Mouse (Mus musculus) stomach, postnatal 0 days (tissue): ENCODE data around the gene Fsd1.

Source experiments
- CTCF ChIP-seq: IDR thresholded peaks from 2 replicates; pipeline ENCODE4 v1.5.1; 2016; ENCODE audit warnings: antibody characterized with exemption, low read depth, mild to moderate bottlenecking, moderate library complexity
- EP300 ChIP-seq: optimal IDR thresholded peaks from 2 replicates; pipeline ENCODE3; 2016; ENCODE audit warnings: antibody characterized with exemption

DNA sequence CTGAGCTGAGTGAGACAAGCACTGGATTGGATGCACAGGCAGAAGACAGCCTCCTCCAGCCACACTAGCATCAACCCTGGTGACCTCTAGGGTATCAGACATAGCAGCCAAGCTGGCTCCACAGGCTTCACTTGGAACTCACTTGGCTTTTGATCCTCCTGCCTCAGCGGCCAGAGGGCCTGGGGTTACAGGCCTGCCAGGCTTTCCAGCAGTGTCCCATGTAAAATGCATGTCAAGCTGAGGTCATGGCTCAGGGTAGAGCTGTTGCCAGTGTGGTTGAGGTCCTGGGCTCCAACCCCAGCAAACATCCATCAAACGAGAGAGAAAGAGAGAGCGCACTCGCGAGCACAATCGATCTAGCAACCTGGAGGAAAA is 48.4 kb downstream of the Fsd1 start:
- TF ChIP-seq CTCF (no peak), EP300 (no peak)
